Mouse (Mus musculus) lung, postnatal 0 days (tissue): ENCODE measurements at regions not wholly inside any gene's neighbourhood (a gene's known extent, or its start where the extent isn't known, plus 50 kb on each side); places are given as distances from the start of the nearest gene placed in this dataset.
"Not testable (repeated sequence)": the region's sequence is repeated elsewhere in the genome, so short reads cannot be mapped to it uniquely, and the experiment has no call there.

ENCODE experiments used
- CTCF ChIP-seq: IDR thresholded peaks from 2 replicates; pipeline ENCODE4 v1.5.1; 2016; ENCODE audit warnings: antibody characterized with exemption, mild to moderate bottlenecking
- EP300 ChIP-seq: IDR thresholded peaks from 2 replicates; pipeline ENCODE4 v1.6.1; 2016; ENCODE audit warnings: antibody characterized with exemption, mild to moderate bottlenecking, control low read depth

DNA sequence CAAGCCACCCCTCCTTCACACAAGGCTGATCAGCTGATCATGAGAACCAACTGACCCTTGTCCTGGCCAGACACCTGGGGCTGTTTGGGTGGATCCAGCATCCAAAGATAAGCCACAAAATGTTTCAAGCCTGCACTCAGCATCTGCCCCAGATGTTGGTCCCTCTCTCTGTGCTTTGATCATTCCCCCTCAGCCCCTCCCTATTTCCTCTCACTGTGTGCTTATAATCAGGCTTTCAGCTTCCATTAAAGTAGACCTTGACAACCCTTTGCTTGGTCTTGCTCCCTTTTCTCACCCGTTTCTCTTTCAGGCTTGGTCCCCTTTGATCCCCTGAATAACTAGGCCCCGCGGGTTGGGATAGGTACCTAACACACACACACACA, 58.4 kb upstream of the Chd2 start:
- TF ChIP-seq CTCF, EP300: not testable (repeated sequence)
